Mouse (Mus musculus) lung, adult 2 months (tissue): Measurements from ENCODE around the gene Actn3. TPM values are rescaled to one million over a fixed set of nuclear protein-coding genes. Genes with fewer than 3 reads are reported as not detected.

Source experiments
- DNase-seq: peaks from one replicate; pipeline ENCODE4 v3.0.0; 2022
- H3K4me1 ChIP-seq: fragments of 200-500 bp; 2 replicates; pipeline ENCODE4 v1.6.1; 2011; ENCODE audit warnings: low read length; ENCODE audit not compliant: control insufficient read depth, insufficient read depth
- H3K4me3 ChIP-seq: fragments of 200-500 bp; replicated peaks from 2 replicates; pipeline ENCODE3; 2011; ENCODE audit warnings: low read depth, mild to moderate bottlenecking, control low read depth, low read length; ENCODE audit errors: extremely low read depth
- CTCF ChIP-seq: fragments of 200-500 bp; IDR thresholded peaks from 2 replicates; pipeline ENCODE4 v1.5.1; 2011; ENCODE audit warnings: mild to moderate bottlenecking, low read length, control low read depth; ENCODE audit not compliant: insufficient read depth
- POLR2A ChIP-seq: fragments of 200-500 bp; IDR thresholded peaks from 2 replicates; pipeline ENCODE4 v1.6.1; 2011; ENCODE audit warnings: low read depth, mild to moderate bottlenecking, control low read depth, low read length, borderline replicate concordance; ENCODE audit errors: extremely low read depth
- WGBS: fragments of 180-500 bp; shearing (Covaris S2); methylation state at CpG from one replicate; pipeline ENCODE4 v1.1.7; 2018; 5-methylcytosine and 5-hydroxymethylcytosine counted together
- polyA plus RNA-seq: library from polyadenylated mRNA; depleted of rRNA; stranded (reverse); fragments of >200 nt; gene quantifications from 2 replicates; pipeline ENCODE4 v1.2.3, GENCODE M21; 2012; rRNA removed

The Actn3 gene
- 0.44 and 22.2 TPM in 2 replicates for polyA plus RNA-seq

DNA sequence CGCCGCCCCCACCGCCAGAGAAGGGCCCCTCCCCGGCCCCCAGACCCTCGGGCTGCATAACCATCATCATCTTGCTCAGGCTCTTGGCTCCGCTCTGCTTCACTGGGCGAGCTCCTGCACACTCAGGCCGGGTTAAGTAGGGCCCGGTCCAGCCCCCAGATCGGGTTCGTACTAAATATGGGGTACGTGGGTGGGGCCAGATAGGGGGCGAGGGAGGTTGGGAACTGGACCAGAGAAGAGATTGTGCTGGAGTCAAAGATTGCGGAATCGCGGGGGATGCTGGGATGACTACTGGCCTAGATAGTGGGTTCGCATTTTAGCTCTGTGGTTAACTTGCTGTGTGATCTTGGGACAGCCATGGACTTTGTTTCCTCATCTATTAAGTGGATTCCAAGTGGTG, at the start of gene Actn3:
Gene Actn3, minus strand, starts transcription at position 125 of the 400 bp plus-strand sequence.
- no peak for TF ChIP-seq CTCF
- 8% methylated on average over 17 of the region's 17 CpGs for WGBS
- Histone ChIP-seq H3K4me3 (peak within 1 kb of the TSS; percentile 81), H3K4me1 (peaks cover 5% of the 10 kb centered on the region; the same call in 1 of the 2 replicates)
- DNase-seq: peak; percentile 8

- no peak overlapping the region for H3K4me3 ChIP-seq
- H3K4me1 ChIP-seq: no peaks in the 10 kb centered on the region
- no peak for DNase-seq
- WGBS: 94% methylated on average over 11 of the region's 11 CpGs
- TF ChIP-seq POLR2A (no peak), CTCF (no peak)
These were observed 47.6 kb upstream of the Actn3 start for GRCm38 (mm10) chr19:4925121-4925860.

DNA sequence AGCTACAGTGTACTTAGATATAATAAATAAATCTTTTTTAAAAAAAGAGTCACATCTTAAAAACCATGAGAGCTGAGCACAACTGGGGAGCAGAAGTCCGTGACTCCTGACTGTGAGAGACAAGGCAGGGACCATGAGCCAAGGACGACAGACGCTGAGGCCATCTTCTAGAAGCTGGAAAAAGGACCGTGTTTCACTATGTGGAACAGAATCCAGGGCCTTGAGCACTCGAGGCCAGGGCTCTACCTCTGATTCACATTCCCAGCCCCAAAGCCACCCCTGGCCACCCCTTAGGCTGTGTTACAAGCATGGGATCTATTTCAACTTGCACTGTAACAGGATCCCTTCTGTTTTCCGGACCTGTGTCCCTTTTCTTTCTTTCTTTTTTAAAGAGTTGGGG, 41.9 kb upstream of the Actn3 start:
- WGBS: 85% methylated on average over 6 of the region's 6 CpGs
- no peak for DNase-seq
- H3K4me1 ChIP-seq: no peaks in the 10 kb centered on the region
- TF ChIP-seq POLR2A (no peak), CTCF (no peak)
- no peak overlapping the region for H3K4me3 ChIP-seq

DNA sequence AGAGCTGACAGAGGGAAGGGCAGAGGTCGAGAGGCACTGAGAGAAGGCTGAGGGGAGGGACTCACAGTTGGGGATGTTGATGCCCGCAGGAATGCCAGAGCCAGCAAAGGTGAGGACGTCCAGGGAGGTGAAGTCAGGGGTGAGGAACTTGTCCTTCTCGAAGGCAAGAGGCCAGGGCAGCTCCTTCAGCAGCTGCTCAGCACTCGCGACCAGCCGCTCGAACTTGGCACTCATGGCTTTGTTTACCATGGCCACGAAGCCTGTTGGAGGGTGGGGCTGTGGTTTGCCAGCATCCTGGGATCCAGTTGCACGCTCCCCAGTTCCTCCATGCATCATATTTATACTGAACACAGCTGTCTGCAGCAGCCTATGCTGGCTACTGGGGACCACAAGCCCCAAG, 39.1 kb upstream of the Actn3 start:
- no peak overlapping the region for H3K4me3 ChIP-seq
- no peak for TF ChIP-seq CTCF
- no peak for TF ChIP-seq POLR2A
- 72% methylated on average over 10 of the region's 10 CpGs for whole genome bisulfite sequencing
- DNase-seq: no peak
- H3K4me1 ChIP-seq: no peaks in the 10 kb centered on the region

DNA sequence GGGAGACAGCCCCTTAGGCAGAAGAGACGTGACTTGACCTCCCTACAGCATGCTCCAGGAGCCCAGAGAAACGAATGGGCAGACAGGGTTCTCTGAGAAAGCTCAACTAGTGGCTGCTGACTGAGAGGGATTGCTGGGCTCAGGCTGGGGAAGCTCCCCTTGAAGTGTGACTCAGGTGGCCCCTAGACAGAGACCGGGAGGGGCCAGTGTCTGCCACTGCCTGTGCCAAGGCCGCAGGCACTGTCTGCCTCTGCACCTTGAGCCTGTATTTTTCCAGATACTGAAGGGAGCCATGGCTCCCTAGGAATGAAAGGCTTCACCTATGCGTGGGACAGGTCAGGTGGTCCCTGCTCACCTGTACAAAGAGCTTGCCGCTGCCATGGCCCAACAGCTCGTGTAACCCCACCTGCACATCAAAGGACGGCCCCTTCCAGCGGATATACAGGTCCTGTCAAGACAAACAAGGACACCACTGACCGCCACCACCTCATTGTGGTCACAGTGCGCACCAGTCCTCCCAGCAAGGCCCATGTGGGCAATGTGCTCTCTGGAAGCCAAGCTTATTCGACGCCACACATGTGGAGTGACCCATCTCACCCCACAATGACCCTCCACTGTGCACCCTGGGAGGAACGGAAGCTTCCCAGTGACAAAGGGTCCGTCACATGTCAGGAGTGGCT, 38.4 kb upstream of the Actn3 start:
- H3K4me1 ChIP-seq: no peaks in the 10 kb centered on the region
- TF ChIP-seq POLR2A: no peak
- TF ChIP-seq CTCF: no peak
- DNase-seq: no peak
- WGBS: 94% methylated on average over 15 of the region's 15 CpGs
- H3K4me3 ChIP-seq: no peak overlapping the region

GRCm38 (mm10) chr19:4909376-4909775, 31.7 kb upstream of the Actn3 start:
- WGBS: 88% methylated on average over 7 of the region's 7 CpGs
- Histone ChIP-seq H3K4me3 (no peak overlapping the region), H3K4me1 (0 out of 2 replicates have a peak, but pooled peaks cover 2% of the 10 kb centered on the region)
- TF ChIP-seq POLR2A (no peak), CTCF (no peak)
- no peak for DNase-seq

DNA sequence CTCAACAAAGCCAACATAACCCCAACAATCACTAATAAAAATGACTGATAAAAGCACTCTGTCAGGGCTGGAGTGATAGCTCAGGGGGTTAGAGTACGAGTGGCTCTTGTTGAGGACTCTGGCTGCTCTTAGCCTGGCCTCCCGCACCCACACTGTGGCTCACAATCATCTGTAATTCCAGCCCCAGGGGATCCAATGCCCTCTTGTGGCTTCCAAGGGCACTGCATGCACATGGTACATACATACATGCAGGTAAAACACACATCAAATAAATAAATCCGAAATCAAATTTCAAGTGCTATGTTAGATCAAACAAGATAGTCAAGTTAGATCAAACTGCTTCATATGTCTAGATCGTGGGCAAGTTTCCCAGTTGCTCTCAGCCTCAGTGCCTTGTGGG, 30.4 kb upstream of the Actn3 start:
- no peak for DNase-seq
- WGBS: 85% methylated on average over 4 of the region's 4 CpGs
- TF ChIP-seq POLR2A: no peak
- TF ChIP-seq CTCF: peak; percentile 56
- Histone ChIP-seq H3K4me1 (0 out of 2 replicates have a peak, but pooled peaks cover 2% of the 10 kb centered on the region), H3K4me3 (no peak overlapping the region)

GRCm38 (mm10) chr19:4905979-4906794, 28.5 kb upstream of the Actn3 start, which contains the start of gene Bbs1:
Gene Bbs1 (minus strand): TSS chr19:4906628.
- TF ChIP-seq POLR2A: peak; percentile 33; the same call in 1 of the 2 replicates
- TF ChIP-seq CTCF: no peak
- peak; percentile 78 for DNase-seq
- 0 out of 2 replicates have a peak, but pooled peaks cover 2% of the 10 kb centered on the region for H3K4me1 ChIP-seq
- H3K4me3 ChIP-seq: peak within 1 kb of the TSS; percentile 74
- WGBS: 8% methylated on average over 31 of the region's 31 CpGs

- Histone ChIP-seq H3K4me3 (no peak overlapping the region), H3K4me1 (no peaks in the 10 kb centered on the region)
- no peak for DNase-seq
- TF ChIP-seq POLR2A (no peak), CTCF (no peak)
- 66% methylated on average over 3 of the region's 3 CpGs for WGBS
These were observed 22.2 kb upstream of the Actn3 start for GRCm38 (mm10) chr19:4899888-4900287.

DNA sequence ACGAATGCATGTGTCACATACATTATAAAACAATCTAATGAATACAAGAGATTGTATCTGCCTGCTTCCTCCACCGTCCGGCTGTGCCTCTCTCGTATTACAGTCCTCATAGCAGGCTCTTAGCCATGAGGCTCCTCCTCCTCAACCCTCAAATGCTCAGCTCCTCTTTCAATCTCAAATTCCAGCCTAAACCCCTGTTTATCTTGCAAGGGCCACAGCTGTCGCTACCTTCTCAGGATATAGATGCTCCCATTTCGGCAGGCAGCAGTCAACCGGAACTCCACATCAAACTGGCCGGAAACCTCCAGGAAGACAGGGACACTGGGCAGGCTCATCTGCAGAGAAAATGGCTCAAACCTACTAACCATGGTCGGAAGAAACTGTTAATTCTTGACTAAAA, 21.3 kb upstream of the Actn3 start:
- Histone ChIP-seq H3K4me3 (no peak overlapping the region), H3K4me1 (no peaks in the 10 kb centered on the region)
- WGBS: 71% methylated on average over 9 of the region's 9 CpGs
- no peak for TF ChIP-seq CTCF
- TF ChIP-seq POLR2A: no peak
- no peak for DNase-seq
